Mouse (Mus musculus): ENCODE measurements around the gene Frmpd3.
"Not testable (repeated sequence)": the region's sequence is repeated elsewhere in the genome, so short reads cannot be mapped to it uniquely, and the experiment has no call there.

Gene Frmpd3

GRCm38 (mm10) chrX:140341656-140342392 lies at the start of gene Frmpd3:
Gene Frmpd3 (plus strand): TSS chrX:140342263.
- in situ Hi-C loops (cut with MboI, MseI), result no loop called here

- in situ Hi-C loops (cut with MboI, MseI), result no loop called here
Measured at GRCm38 (mm10) chrX:140303731-140304130, 38.3 kb upstream of the Frmpd3 start.

- in situ Hi-C loops (cut with MboI, MseI), result no loop called here
Measured at GRCm38 (mm10) chrX:140305652-140306051, 36.4 kb upstream of the Frmpd3 start.

GRCm38 (mm10) chrX:140317931-140318330 lies 24.1 kb upstream of the Frmpd3 start:
- in situ Hi-C loops (cut with MboI, MseI), result no loop called here

GRCm38 (mm10) chrX:140319131-140319530 lies 22.9 kb upstream of the Frmpd3 start:
- in situ Hi-C loops (cut with MboI, MseI), result no loop called here

GRCm38 (mm10) chrX:140320671-140321070 lies 21.4 kb upstream of the Frmpd3 start:
- in situ Hi-C loops (cut with MboI, MseI), result not testable (repeated sequence)

GRCm38 (mm10) chrX:140342393-140343163 lies 515 bp downstream of the Frmpd3 start:
- in situ Hi-C loops (cut with MboI, MseI), result no loop called here

- in situ Hi-C loops (cut with MboI, MseI), result no loop called here
Measured at GRCm38 (mm10) chrX:140375628-140376027, 33.6 kb downstream of the Frmpd3 start.

GRCm38 (mm10) chrX:140399986-140400385 lies 57.9 kb downstream of the Frmpd3 start:
- in situ Hi-C loops (cut with MboI, MseI), result loop anchor here (25.0 kb wide), 1 partner anchor 762 kb away; no protein-coding TSS in a partner anchor

GRCm38 (mm10) chrX:140402904-140403303 lies 60.8 kb downstream of the Frmpd3 start:
- in situ Hi-C loops (cut with MboI, MseI), result loop anchor here (25.0 kb wide), 1 partner anchor 759 kb away; no protein-coding TSS in a partner anchor

- in situ Hi-C loops (cut with MboI, MseI), result loop anchor here (25.0 kb wide), 1 partner anchor 756 kb away; no protein-coding TSS in a partner anchor
Measured at GRCm38 (mm10) chrX:140406079-140406478, 64.0 kb downstream of the Frmpd3 start.

- in situ Hi-C loops (cut with MboI, MseI), result loop anchor here (25.0 kb wide), 1 partner anchor 756 kb away; no protein-coding TSS in a partner anchor
Measured at GRCm38 (mm10) chrX:140406501-140406900, 64.4 kb downstream of the Frmpd3 start.

- in situ Hi-C loops (cut with MboI, MseI), result loop anchor here (25.0 kb wide), 1 partner anchor 755 kb away; no protein-coding TSS in a partner anchor
Measured at GRCm38 (mm10) chrX:140407593-140407992, 65.5 kb downstream of the Frmpd3 start.

- in situ Hi-C loops (cut with MboI, MseI), result loop anchor here (25.0 kb wide), 1 partner anchor 744 kb away; no protein-coding TSS in a partner anchor
Measured at GRCm38 (mm10) chrX:140418467-140418866, 76.4 kb downstream of the Frmpd3 start.

GRCm38 (mm10) chrX:140427124-140427523 lies 85.1 kb downstream of the Frmpd3 start:
- in situ Hi-C loops (cut with MboI, MseI), result no loop called here

- in situ Hi-C loops (cut with MboI, MseI), result no loop called here
Measured at GRCm38 (mm10) chrX:140428252-140428651, 86.2 kb downstream of the Frmpd3 start.

- in situ Hi-C loops (cut with MboI, MseI), result no loop called here
Measured at GRCm38 (mm10) chrX:140429985-140430384, 87.9 kb downstream of the Frmpd3 start.

GRCm38 (mm10) chrX:140430506-140430905 lies 88.4 kb downstream of the Frmpd3 start:
- in situ Hi-C loops (cut with MboI, MseI), result no loop called here

- in situ Hi-C loops (cut with MboI, MseI), result no loop called here
Measured at GRCm38 (mm10) chrX:140431981-140432380, 89.9 kb downstream of the Frmpd3 start.

GRCm38 (mm10) chrX:140432786-140433185 lies 90.7 kb downstream of the Frmpd3 start:
- in situ Hi-C loops (cut with MboI, MseI), result no loop called here

GRCm38 (mm10) chrX:140437906-140438305 lies 95.8 kb downstream of the Frmpd3 start:
- in situ Hi-C loops (cut with MboI, MseI), result no loop called here

GRCm38 (mm10) chrX:140445551-140445950 lies 103.5 kb downstream of the Frmpd3 start:
- in situ Hi-C loops (cut with MboI, MseI), result no loop called here
